9 mouse cellular contexts compared by ENCODE assay signal in the genomic region with DNA sequence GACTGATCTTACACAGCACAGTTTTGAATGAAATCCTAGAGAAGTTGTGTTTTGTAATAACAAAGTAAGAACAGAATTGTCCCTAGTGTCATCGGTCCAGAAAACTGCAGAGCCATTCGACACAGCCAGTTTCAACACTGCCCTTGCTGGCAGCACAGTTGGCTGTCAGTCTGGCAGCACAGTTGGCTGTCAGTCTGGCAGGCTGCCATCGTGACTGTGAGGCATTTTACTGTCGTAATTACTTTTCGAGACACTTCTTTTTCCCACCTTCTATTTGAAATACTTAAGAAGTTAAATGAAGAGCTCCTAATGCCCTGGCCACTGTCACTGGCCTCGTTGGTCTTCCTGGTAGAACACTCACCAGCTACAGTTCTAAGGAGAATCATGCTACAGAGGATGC. TPM values are rescaled to one million over a fixed set of nuclear protein-coding genes. Genes with fewer than 3 reads are reported as not detected.
DNase-seq lines count a peak whose midpoint lies in the region; ATAC-seq lines count a peak whose summit lies in the region.
"Had no signal": no experiment of that assay in that cellular context is flagged by ENCODE, and none has a peak within 500 bp of the region (broad histone marks: within the 10 kb centered on the region; RNA-seq: fewer than 3 reads in every experiment).

No protein-coding gene starts in this region.

- no peak for ATAC-seq in cerebellum, adult (ENCODE audit: insufficient number of reproducible peaks, low FRiP score, low TSS enrichment)
- ATAC-seq in erythroid progenitor cell, adult 5-6 weeks (replicated peaks; ENCODE audit: low FRiP score, poor library complexity, severe bottlenecking) = no peak

- peak; percentile 9 for DNase-seq in cerebellum, adult 11 months
- DNase-seq in testis, postnatal 10 days (ENCODE audit: low spot score) = peak; percentile 56
- no peak for DNase-seq in testis, postnatal 14 days (ENCODE audit: low spot score)
- DNase-seq in heart, postnatal 25 days (ENCODE audit: low spot score) = peak; percentile 5
- DNase-seq in lung, postnatal 14 days = peak; percentile 41
- DNase-seq in thymus, postnatal 4 days = no peak

- intact Hi-C loops in heart, postnatal 25 days (cut with DNase I) = no loop called here

RNA-seq across cellular contexts. Expression of a gene that starts 22.9 kb away (rescaled TPM):
- not detected for total RNA-seq in heart, postnatal 25 days (2021)
- total RNA-seq in erythroid progenitor cell, adult 5-6 weeks (2015; ENCODE audit: low replicate concordance) = not detected in 2 replicates
- total RNA-seq in erythroid progenitor cell, adult 5-6 weeks (2017; ENCODE audit: low replicate concordance) = 4.4 TPM in 1 of 2 replicates, not detected in the other
- total RNA-seq: gastrocnemius, postnatal 4 days had no signal

RNA-seq across cellular contexts. Expression of a gene that starts 50.3 kb away (rescaled TPM):
- 10 to 100 TPM; 17.9 to 23.5 TPM for total RNA-seq in heart, postnatal 25 days (2021)
- total RNA-seq in erythroid progenitor cell, adult 5-6 weeks (2015; ENCODE audit: low replicate concordance) = 2.5 and 4.6 TPM in 2 replicates
- 8.2 and 12.6 TPM in 2 replicates for total RNA-seq in erythroid progenitor cell, adult 5-6 weeks (2017; ENCODE audit: low replicate concordance)

Comparison
In these comparisons a context has a peak if more than half of its experiments do, and no peak if none do; other contexts are left out.
1. DNase-seq: peak in cerebellum, adult 11 months (single experiment), testis, postnatal 10 days (single experiment), heart, postnatal 25 days (single experiment) and lung, postnatal 14 days (single experiment); none in testis, postnatal 14 days (single experiment) and thymus, postnatal 4 days (single experiment).